Mouse (Mus musculus): ENCODE data around the gene Pde4c. TPM values are rescaled to one million over a fixed set of nuclear protein-coding genes. Genes with fewer than 3 reads are reported as not detected.

The Pde4c gene
- polyA plus RNA-seq, 1 experiment from 2014 or later, result 0.16 TPM

DNA sequence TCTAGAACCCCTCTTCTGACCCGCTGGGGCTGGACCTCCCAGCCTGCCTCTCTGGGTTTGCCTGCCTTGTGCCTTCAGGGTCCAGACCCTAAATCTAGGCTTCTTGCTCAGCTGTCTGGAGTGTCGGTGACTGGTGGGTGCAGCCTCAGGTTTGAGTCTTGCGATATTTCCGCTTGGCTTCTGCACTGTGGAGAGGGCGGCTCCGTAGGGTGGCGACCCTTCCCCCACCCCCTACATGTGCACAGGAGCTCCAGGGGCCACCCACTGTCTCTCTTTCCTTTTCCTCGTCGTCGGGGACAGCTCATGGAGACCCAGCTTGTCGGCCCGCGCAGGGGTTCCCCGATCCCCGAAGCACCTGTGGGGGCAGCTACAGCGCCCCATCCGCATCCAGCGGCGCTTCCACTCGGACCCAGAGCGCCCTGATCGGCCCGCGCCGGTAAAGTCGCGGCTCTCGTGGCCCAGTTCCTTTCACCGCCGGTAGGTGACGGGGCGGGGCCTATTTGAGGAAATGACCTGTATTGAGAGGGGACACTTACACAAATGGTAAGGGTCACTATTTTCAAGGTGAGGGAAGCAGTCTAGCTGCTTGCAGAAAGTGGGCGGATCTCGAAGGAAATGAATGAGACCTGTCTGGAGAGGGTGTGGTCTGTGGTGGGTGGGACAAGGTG lies 6.4 kb downstream of the Pde4c start:
- Histone ChIP-seq H3K9ac (peak overlapping the region; percentile 31; the same call in 1 of the 2 replicates), H3K4me1 (peaks cover 6% of the 10 kb centered on the region; the same call in 1 of the 2 replicates), H3K27ac (no peak overlapping the region), H3K4me3 (peak overlapping the region; percentile 34), H3K36me3 (no peaks in the 10 kb centered on the region), H3K27me3 (peaks cover 52% of the 10 kb centered on the region), H3K9me3 (no peaks in the 10 kb centered on the region), H3K4me2 (peak overlapping the region; percentile 57)
- 2% methylated on average over 34 of the region's 34 CpGs for WGBS
- no peak; the same call in 1 of the 2 replicates for ATAC-seq (ENCODE audit: borderline replicate concordance, extremely low read depth, low FRiP score, low TSS enrichment)

DNA sequence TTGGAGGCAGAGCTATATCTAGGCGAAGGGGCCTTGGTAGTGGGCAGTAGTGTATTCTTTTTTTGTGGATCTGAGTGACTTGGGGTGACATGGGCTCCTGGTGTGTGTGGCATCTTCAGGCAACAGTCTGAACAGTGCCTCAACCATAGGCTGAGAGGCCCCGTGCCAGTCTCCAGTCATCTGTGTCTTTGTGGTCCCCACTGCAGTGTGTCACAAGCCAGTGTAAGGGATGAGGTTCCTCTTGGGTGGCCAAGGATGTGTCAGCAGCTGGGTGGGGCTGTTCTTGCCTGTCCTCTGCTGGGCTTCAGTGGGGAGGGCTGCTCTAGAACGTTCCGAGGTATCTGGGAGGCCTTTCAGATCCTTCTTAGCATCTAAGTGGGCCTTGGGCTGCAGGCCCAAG lies 7.4 kb downstream of the Pde4c start:
- WGBS, result 80% methylated on average over 4 of the region's 4 CpGs
- Histone ChIP-seq H3K4me1 (peaks cover 6% of the 10 kb centered on the region; the same call in 1 of the 2 replicates), H3K27me3 (peaks cover 52% of the 10 kb centered on the region), H3K36me3 (no peaks in the 10 kb centered on the region), H3K4me2 (no peak overlapping the region), H3K9ac (no peak overlapping the region), H3K4me3 (no peak overlapping the region), H3K9me3 (no peaks in the 10 kb centered on the region), H3K27ac (no peak overlapping the region)
- no peak for ATAC-seq (ENCODE audit: borderline replicate concordance, extremely low read depth, low FRiP score, low TSS enrichment)

DNA sequence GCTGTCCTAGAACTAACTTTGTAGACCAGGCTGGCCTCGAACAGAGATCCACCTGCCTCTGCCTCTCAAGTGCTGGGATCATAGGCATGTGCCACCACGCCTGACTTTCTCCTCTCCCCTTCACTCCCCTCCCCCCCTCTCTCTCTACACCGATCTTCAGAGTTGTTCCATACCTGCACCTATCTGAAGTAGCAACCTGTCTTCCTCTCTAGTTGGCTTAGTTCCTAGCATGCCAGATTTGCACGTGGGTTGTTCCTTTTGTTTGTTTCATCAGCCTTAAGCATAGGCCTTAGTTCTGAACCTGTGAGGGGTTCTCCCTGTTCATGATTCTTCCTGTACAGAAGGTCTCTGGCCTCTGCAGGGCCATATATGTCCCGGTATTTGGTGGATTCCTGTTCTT lies 14.2 kb downstream of the Pde4c start:
- 55% methylated on average over 5 of the region's 5 CpGs for WGBS

DNA sequence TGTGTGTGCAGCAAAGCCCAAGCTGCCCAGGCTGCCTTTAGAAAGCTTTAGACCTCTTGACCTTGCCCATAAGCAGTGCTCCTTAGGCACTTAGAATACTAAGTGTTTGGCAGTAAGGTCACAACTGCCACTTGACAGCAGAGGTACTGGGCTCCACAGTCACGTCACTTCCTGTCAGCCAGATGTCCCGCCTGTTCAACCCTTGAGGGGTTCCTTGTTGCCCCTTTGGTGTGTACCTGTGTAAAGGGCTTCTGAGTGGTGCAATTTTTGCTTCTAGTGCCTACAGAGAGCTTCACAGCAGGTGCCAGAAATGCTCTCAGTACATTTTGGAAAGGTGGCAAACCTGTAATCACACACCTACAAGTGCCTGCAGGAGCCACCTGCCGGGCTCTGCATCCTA lies 14.7 kb downstream of the Pde4c start:
- H3K9ac ChIP-seq, result no peak overlapping the region
- ATAC-seq (ENCODE audit: borderline replicate concordance, extremely low read depth, low FRiP score, low TSS enrichment), result no peak
- no peak overlapping the region for H3K4me3 ChIP-seq
- no peaks in the 10 kb centered on the region for H3K9me3 ChIP-seq
- peaks cover 3% of the 10 kb centered on the region; the same call in 1 of the 2 replicates for H3K4me1 ChIP-seq
- H3K36me3 ChIP-seq, result no peaks in the 10 kb centered on the region
- 37% methylated on average over 3 of the region's 3 CpGs for WGBS
- no peak overlapping the region for H3K4me2 ChIP-seq
- peaks cover 35% of the 10 kb centered on the region for H3K27me3 ChIP-seq
- H3K27ac ChIP-seq, result no peak overlapping the region

More for the DNA sequence above, 14.2 kb downstream of the Pde4c start:
- no peak overlapping the region for H3K4me2 ChIP-seq
- H3K27me3 ChIP-seq, result peaks cover 30% of the 10 kb centered on the region
- H3K9ac ChIP-seq, result no peak overlapping the region
- no peak overlapping the region for H3K4me3 ChIP-seq
- ATAC-seq (ENCODE audit: borderline replicate concordance, extremely low read depth, low FRiP score, low TSS enrichment), result no peak
- H3K27ac ChIP-seq, result no peak overlapping the region
- no peaks in the 10 kb centered on the region for H3K4me1 ChIP-seq
- no peaks in the 10 kb centered on the region for H3K9me3 ChIP-seq
- H3K36me3 ChIP-seq, result no peaks in the 10 kb centered on the region

DNA sequence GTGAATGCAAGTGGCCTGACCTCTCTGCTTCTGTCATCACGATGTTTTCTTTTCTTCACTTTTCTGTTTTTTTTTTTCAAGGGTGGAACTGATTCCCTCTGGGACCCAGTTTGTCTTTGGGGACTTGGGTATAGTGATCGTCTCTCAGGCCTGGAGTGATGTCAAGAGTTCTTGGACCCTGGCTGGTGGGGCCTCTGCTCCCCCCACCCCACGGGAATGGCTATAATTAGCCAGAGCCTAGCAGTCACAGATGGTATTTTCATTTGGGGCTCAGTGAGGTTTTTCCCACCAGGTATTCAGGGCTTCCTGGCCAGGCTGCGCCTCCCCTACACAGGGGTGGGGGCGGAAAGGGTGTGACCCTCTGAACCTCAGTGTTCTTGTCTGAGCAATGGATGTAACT lies 18.1 kb downstream of the Pde4c start:
- Histone ChIP-seq H3K9ac (no peak overlapping the region), H3K9me3 (no peaks in the 10 kb centered on the region), H3K4me1 (peaks cover 15% of the 10 kb centered on the region), H3K36me3 (no peaks in the 10 kb centered on the region), H3K4me2 (no peak overlapping the region), H3K4me3 (no peak overlapping the region), H3K27ac (no peak overlapping the region), H3K27me3 (peaks cover 70% of the 10 kb centered on the region)
- 49% methylated on average over 5 of the region's 5 CpGs for WGBS
- ATAC-seq (ENCODE audit: borderline replicate concordance, extremely low read depth, low FRiP score, low TSS enrichment), result no peak

DNA sequence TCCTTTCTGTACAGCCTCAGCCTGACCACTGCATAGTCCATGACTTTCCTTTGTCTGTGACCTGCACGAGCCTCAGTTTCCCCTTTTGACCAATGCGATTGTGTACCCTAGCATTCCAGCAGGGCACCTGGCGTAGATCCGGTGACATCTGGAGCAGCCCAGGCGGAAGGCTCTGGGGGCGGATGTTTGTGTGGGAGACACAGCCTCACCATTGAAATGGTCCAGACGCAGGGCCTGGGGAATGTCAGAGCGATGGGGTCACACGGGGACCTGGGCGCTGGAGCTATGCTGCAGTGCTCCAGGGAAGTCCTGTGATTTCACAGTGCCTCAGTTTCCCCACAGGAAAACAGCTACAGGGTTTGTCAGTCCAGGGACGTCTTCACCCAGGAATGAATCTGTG lies 18.7 kb downstream of the Pde4c start:
- Histone ChIP-seq H3K4me1 (peaks cover 15% of the 10 kb centered on the region), H3K36me3 (no peaks in the 10 kb centered on the region), H3K4me2 (no peak overlapping the region), H3K9ac (no peak overlapping the region), H3K4me3 (no peak overlapping the region), H3K9me3 (no peaks in the 10 kb centered on the region), H3K27me3 (peaks cover 75% of the 10 kb centered on the region), H3K27ac (no peak overlapping the region)
- 58% methylated on average over 11 of the region's 11 CpGs for WGBS
- ATAC-seq (ENCODE audit: borderline replicate concordance, extremely low read depth, low FRiP score, low TSS enrichment), result no peak

DNA sequence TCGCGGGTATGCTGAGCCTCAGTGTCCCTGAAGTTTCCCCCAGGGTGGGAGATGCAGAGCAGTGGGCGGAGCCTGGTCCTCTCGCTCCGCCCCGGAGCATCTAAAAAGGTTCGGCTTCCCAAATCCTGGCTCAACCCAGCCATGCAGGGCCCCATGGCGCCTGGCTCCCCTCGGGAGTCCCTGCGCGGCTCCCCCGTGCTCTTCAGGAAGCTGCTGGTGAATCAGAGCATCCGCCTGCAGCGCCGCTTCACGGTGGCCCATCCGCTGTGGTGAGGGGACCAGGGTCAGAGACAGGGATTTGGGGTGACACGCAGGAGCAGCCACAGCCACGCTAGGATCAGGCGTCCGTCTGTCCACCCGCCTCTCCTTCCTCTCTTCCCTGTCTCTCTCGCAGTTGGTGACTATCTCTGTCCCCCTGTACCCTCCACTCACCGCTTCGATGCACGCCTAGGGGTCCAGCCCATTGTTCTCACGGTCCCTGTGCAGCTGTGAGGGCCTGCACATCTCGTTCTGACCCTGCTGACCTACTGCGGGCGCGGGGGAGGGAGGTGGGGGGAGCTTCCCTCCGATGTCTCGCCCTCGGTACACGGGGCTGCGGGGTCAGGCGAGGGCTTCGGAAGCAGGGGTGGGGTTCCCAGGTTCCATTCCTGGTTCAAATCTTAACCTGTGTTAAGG lies 19.6 kb downstream of the Pde4c start:
- no peak overlapping the region for H3K27ac ChIP-seq
- peak overlapping the region; percentile 52 for H3K4me2 ChIP-seq
- no peaks in the 10 kb centered on the region for H3K9me3 ChIP-seq
- H3K4me3 ChIP-seq, result 0 out of 2 replicates have a peak overlapping the region, but pooled peaks have one; percentile 27
- H3K36me3 ChIP-seq, result no peaks in the 10 kb centered on the region
- ATAC-seq (ENCODE audit: borderline replicate concordance, extremely low read depth, low FRiP score, low TSS enrichment), result no peak
- peaks cover 82% of the 10 kb centered on the region for H3K27me3 ChIP-seq
- 4% methylated on average over 37 of the region's 38 CpGs for WGBS
- peaks cover 15% of the 10 kb centered on the region for H3K4me1 ChIP-seq
- H3K9ac ChIP-seq, result no peak overlapping the region

DNA sequence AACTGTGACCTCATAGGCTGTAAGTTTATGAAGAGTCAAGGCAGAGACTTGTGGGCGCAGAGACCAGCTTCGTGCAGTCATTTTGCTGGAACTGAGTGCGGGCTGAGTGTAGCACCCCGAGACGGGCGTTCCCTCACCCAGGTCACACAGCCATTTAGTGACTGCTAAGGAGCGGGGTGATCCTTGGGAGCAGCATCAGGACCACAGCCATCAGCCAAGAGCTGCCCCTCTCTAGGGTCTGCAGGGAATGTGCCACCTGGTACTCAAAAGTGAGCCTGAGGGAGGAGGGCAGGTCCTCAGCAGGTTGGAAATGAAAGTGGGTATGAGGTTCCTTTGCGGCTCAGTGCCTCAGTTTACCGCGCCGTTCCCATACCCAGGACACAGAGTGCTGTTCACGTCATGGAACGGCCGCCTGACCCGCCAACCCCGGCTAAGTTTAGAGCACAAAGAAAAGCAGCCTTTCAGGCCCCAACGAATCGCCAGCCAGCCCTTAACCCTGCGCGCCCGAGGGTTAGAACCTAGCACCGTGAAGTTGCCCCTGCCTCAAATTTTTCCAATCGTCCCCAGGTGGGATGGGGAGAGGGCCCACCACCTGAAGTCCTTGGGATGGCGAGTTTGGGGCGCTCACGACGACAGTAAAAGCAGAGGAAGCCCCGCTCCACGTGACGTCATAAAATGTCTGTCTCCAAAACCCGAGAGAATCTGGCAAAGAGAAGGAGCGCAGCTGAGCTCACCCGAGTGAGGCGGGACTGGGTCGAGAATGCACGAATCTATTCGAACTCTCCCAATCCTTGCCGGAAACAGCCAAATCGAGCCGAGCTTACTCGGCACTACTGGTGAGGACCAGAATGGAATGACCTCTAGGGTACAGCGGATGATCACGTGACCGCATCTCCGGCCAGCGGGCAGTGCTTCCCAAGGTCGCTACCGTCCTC lies 20.4 kb downstream of the Pde4c start:
- H3K9ac ChIP-seq, result peak overlapping the region; percentile 29; the same call in 1 of the 2 replicates
- H3K4me1 ChIP-seq, result peaks cover 15% of the 10 kb centered on the region
- no peaks in the 10 kb centered on the region for H3K9me3 ChIP-seq
- H3K4me2 ChIP-seq, result peak overlapping the region; percentile 52
- H3K27ac ChIP-seq, result no peak overlapping the region
- H3K4me3 ChIP-seq, result peak overlapping the region; percentile 27
- 6% methylated on average over 48 of the region's 48 CpGs for WGBS
- H3K36me3 ChIP-seq, result no peaks in the 10 kb centered on the region
- peaks cover 90% of the 10 kb centered on the region for H3K27me3 ChIP-seq
- peak; percentile 41; the same call in 1 of the 2 replicates for ATAC-seq (ENCODE audit: borderline replicate concordance, extremely low read depth, low FRiP score, low TSS enrichment)

DNA sequence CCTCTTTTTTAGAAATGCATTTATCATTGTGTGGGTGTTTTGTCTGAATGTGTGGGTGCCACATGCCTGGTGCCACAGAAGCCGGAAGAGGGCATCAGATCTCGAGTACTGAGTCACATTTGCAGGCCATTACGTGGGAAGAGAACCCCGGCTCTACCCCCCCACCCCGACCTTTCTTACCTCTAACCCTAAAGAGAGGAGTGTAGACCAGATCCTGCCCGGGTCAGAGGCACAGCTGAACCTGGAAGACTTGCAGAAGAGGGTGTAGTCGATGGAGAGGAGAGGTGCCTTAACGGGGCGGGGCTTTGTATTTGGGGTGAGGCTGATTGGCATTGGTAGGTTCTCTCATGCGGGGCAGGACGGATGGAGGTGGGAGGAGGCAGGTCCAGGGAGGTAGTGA lies 21.3 kb downstream of the Pde4c start:
- no peaks in the 10 kb centered on the region for H3K9me3 ChIP-seq
- no peak overlapping the region for H3K4me3 ChIP-seq
- no peak overlapping the region for H3K27ac ChIP-seq
- H3K4me2 ChIP-seq, result no peak overlapping the region
- 41% methylated on average over 11 of the region's 11 CpGs for WGBS
- no peak for ATAC-seq (ENCODE audit: borderline replicate concordance, extremely low read depth, low FRiP score, low TSS enrichment)
- peaks cover 15% of the 10 kb centered on the region for H3K4me1 ChIP-seq
- H3K9ac ChIP-seq, result no peak overlapping the region
- peaks cover 94% of the 10 kb centered on the region for H3K27me3 ChIP-seq
- H3K36me3 ChIP-seq, result no peaks in the 10 kb centered on the region

DNA sequence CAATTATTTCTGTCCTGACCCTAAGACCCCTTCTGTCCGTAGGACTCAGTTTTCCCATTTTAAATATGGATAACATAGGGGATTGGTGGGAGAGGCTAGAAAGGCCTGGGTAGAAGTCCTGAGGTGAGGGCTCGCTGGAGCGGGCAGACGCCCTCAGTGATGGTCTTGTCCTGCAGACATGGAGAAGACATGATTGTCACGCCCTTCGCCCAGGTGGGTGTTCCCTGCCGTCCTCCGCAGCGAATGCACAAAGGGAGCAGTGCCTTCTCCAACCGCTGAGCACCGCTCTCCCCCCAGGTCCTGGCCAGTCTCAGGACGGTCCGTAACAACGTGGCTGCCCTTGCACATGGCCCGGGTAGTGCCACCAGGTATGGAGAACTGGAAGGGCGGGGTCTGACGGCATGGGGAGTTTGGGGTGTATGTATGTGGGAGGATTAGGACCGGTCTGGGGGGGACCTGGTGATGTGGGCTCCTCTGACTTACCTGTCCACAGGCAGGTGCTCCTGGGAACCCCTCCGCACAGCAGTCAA lies 22.2 kb downstream of the Pde4c start:
- no peak overlapping the region for H3K4me3 ChIP-seq
- no peaks in the 10 kb centered on the region for H3K9me3 ChIP-seq
- H3K4me1 ChIP-seq, result peaks cover 15% of the 10 kb centered on the region
- H3K36me3 ChIP-seq, result no peaks in the 10 kb centered on the region
- H3K4me2 ChIP-seq, result no peak overlapping the region
- no peak for ATAC-seq (ENCODE audit: borderline replicate concordance, extremely low read depth, low FRiP score, low TSS enrichment)
- no peak overlapping the region for H3K9ac ChIP-seq
- whole genome bisulfite sequencing, result 46% methylated on average over 19 of the region's 19 CpGs
- no peak overlapping the region for H3K27ac ChIP-seq
- peaks cover 86% of the 10 kb centered on the region for H3K27me3 ChIP-seq

DNA sequence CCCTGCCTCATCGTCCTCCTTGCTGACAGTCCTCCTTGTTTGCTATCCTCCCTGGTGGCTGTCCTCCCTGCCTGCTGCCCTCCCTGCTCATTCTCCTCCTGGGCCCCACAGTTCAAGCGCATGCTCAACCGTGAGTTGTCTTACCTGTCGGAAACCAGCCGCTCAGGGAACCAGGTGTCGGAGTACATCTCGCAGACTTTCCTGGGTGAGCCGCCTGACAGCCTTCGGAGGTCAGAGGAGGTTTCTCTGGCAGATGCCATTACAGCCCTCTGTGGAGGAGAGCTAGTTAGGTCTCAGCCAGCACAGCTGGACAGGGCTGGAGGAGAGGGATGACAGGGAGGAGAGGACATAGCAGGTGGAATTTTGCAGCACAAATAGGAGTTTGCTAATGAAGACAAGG lies 23.2 kb downstream of the Pde4c start:
- no peak for ATAC-seq (ENCODE audit: borderline replicate concordance, extremely low read depth, low FRiP score, low TSS enrichment)
- H3K27me3 ChIP-seq, result peaks cover 77% of the 10 kb centered on the region
- 56% methylated on average over 9 of the region's 9 CpGs for WGBS

More for the DNA sequence above, 23.2 kb downstream of the Pde4c start:
- Histone ChIP-seq H3K4me1 (peaks cover 15% of the 10 kb centered on the region), H3K36me3 (no peaks in the 10 kb centered on the region), H3K4me2 (no peak overlapping the region), H3K27ac (no peak overlapping the region), H3K4me3 (no peak overlapping the region), H3K9me3 (no peaks in the 10 kb centered on the region), H3K9ac (no peak overlapping the region)

Data from lung, embryonic 15.5 days (tissue).